Mouse (Mus musculus) MEL-GATA-1-ER (cell line): ENCODE measurements around the gene Gstt1.
"Not testable (repeated sequence)": the region's sequence is repeated elsewhere in the genome, so short reads cannot be mapped to it uniquely, and the experiment has no call there.

Source experiments
- DNase-seq: peaks from one replicate; pipeline ENCODE4 v3.0.0-alpha.2; 2012; ENCODE audit warnings: low read depth; ENCODE audit errors: extremely low read depth

The Gstt1 gene

DNA sequence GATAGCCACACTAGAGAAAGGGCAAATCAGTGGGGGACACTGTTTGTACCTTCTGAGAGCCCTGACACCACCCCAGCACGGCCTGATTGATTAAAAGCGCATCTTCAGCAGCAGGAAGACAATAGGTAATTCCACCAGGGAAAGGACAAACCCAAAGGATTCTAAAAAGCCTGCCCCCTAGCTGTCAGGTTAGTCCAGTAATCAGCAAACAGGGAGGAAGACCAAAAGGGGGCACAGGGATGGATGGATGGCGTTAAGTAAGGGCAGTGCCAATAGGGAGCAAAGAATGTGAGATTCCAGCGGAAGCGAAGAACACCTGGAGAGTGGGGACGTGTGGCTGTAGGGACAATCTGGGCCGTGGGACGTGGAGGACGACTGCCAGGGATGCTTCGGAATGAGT lies 20.3 kb upstream of the Gstt1 start:
- DNase-seq: no peak

DNA sequence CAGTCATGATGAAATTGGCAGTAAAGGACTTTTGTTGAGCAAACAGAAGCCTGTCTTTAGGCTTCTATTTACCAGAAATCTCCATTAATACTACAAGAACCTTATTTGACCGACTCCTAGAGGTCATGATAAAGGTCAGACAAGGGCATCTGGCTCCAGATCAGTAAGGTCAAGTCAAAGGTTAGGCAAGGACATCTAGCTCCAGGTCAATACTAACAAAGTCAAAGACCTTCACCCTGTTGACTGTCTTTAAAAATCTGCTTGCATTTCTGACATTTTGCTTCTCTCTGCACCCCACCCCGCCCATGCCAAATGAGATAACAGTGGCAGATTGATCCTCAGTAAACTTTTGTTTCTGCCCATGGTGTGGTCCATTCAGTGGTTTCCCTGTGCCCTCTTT lies 5.8 kb upstream of the Gstt1 start:
- no peak for DNase-seq

DNA sequence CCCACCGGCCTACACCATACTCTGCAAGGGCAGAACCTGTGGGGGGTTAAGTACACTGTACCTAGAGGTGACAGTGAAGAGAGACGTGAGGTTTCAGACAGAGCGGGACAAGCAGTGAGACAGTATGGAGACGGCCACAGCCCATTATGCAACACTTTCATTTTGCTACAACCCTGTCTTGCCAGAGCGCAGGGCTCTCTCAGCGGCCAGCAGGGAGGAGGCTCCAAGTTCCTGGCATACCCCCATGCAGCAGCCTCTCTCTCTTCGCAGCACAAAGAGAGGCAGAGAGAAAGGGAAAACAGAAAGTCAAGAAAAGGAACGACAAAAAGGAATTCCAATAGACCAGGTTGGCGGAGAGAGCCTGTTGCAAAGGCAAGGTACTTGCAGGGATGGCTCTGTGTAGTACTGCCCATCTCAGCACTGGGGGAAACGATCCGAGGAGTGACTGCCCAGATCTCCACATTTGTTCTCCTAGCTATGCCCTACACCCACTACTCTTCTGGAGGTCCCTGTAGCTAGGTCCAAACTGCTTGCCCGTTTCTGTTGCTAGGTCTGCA lies 687 bp downstream of the Gstt1 start:
- DNase-seq: no peak

DNA sequence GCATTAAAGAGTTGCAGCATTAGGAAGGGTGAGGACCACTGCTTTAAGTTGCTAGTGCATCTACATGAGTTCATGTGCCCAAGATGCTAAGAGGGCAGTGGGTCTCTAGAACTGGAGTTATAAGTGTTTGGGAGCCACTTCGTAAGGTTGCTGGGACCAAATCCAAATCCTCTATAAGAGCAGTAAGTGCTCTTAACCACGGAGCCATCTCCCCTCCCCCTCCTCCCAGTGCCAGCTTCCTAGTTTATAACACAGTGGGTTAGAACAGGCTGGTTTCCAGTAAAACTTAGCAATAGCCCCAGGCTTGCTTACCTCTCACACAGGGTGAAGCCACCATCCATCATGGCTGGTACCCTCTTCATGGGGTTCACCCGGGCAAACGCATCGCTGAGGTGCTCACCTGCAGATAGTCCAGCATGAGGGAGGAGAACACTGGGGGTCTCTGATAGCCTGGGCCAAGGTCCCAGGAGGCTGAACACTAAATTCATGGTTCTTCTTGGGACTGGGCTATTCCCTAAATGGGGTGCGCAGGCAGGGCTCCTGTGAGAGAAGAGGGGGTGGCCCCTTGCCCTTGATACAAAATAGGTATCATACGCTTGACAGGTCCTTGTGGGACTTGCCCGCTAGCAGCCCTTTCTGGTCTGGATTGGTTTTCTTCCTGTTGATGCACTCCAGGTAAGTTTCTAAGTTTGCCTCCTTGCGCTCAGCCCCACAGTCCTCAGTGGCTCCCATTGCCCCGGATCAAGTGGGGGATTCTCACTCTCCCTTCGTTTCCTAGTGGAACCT lies 1.5 kb downstream of the Gstt1 start:
- no peak for DNase-seq

DNA sequence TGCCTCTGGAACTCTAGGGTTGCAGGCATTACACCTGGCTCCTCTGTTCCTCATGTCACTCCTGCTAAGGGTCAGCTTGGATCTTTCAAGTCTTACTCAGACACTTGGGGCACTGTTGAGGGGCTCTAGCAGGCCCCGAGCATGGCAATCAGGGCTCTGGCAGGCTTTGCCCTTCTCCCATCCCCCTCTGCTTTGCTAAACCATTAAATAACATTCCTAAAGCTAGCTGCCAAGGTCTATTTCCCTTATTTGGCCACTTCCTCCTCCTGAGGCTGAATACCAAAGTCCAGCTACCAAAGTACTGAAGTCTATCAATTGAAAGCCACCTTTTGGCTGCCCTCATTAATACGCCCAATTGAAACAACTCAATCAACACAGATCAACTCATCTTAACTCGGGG lies 3.5 kb downstream of the Gstt1 start:
- DNase-seq: no peak

DNA sequence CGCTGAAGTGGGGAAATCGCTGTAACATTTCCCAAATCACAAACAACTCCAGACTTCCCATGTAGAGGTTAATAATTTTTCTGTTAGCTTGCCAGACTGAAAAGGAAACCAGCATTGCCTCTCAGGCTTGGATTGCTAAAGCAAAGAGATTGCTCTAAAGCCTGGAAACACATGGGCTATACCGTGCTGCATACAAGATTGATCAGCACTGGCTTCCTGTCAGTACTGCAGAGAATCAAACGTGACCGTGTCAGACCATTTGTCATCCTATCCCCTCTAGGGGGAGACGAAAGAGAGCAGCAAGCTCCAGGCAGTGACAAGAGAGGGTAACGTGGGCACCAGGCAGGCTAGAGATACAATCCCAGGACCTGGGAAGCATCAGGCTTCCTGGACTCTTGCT lies 7.6 kb downstream of the Gstt1 start:
- DNase-seq: no peak

DNA sequence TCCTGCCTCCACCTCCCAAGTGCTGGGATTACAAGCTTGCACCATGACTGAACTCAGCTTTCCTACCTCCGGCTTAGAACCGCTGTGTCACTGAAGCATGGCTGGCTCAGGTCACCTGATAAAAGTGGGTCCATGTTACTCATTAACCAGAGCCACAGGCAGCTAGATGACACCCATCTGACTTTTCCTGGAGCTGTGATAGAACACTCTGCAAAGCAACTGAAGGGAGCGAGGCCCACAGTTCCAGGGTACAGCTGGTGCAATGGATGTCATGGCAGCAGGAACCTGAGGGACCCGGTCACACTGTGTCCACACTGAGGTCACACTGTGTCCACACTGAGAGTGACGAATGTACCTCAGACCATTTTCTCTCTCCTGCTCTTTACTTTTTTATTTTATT lies 8.5 kb downstream of the Gstt1 start:
- DNase-seq: no peak

DNA sequence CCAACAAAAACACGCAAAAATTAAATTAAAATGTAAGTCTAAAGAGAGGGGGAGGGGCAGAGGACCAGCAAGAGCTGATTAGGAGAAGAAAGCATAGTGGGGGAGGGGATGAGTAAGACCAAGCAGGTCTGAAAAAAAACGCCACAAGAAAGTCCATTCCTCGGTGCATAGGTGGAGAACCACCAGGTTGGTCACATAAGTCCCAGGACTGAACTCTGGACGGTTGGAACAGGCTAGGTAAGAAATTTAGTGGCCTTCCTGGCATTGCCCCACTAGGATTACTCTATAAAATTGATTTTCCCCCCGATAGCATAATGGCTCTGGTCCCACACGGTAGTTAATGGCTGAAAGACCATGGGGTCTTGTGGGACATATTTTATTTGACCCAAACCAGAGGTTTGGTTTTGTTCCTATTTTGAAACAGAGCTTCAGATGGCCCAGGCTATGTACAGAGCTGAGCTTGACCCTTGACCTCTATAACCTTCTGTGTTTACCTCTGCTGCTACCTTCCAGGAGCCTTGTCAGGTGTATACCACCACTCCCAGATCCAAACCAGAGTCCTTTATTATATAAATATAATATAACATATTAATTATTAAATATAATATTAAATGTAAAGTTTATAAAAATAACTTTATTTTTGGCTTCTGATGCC lies 9.2 kb downstream of the Gstt1 start:
- no peak for DNase-seq

DNA sequence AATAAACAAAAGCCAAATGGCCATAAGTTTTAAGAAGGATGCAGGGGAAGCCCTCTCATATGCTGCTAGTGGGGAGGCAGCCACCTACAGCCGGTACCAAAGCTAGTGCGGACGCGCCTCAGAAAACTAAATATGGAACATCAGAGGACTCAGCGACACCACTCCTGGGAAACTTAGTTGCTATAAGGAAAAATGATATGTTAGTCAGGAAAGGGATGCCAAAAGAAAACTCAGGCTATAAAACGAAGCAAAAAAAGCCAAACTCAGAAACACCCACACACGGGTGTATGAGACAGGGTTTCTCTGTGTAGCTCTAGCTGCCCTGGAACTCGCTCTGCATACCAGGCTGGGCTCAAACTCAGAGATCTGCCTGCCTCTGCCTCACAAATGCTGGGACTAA lies 10.1 kb downstream of the Gstt1 start:
- no peak for DNase-seq

DNA sequence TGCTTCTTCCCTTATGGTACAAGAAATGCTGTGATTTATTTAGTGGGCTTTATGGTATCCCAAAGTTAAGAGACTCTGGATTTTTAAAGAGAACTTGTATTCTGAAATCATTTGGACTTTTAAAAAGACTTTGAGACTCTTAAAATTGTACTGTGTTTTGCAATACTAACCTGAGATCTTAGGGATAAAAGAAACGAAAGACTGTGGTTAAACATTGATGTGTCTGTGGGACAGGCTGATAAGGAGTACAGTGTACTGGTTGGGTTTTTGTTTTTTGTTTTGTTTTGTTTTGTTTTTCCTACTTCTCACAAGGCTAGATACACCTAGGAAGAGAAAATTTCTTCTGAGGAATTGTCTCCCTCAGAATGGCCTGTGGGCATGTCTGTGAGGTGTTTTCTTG lies 12.9 kb downstream of the Gstt1 start:
- DNase-seq: no peak

DNA sequence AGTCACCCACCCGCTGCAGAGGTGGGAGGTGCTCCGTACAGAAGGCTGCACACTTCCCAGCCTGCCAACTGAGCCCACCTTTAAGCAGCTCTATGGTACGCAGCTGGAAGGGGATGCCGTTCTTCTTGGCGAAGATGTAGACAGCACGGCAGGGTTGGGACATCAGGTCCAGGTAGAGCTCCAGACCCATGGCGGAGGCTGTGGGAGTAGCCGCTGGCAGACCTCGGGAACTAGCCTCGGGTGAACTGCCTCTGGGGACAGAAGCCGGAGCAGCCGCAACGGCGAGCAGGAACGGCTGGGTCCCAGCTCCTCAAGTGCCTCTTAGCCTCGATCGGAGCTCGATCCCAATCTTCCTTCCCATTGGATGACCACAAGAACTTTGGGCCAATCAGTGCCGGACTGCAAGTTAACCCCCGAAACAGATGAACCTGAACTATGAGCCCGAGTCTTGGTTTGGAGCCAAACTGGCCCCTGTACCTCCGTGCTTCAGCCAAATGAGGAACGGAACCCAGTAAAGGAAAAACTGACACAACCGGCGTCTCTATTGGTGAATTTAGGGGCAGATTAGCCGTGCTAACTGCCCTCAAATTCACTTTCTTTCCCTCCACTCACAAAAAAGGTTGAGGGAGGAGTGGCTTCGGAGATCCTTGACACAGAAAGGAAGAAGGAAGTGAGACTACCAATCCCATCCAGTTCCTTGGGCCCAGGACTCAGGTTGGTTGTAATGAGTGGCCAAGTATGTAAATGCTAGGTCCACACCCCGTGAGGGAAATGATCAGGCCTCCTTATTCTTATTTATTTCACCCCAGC lies 17.4 kb downstream of the Gstt1 start, which contains the start of the genes Gm20441 and Gstt3:
Gene Gm20441, minus strand, starts transcription at position 186 of the 810 bp plus-strand sequence.
Gene Gstt3, minus strand, starts transcription at position 646 of the 810 bp plus-strand sequence.
- peak; percentile 87 for DNase-seq

DNA sequence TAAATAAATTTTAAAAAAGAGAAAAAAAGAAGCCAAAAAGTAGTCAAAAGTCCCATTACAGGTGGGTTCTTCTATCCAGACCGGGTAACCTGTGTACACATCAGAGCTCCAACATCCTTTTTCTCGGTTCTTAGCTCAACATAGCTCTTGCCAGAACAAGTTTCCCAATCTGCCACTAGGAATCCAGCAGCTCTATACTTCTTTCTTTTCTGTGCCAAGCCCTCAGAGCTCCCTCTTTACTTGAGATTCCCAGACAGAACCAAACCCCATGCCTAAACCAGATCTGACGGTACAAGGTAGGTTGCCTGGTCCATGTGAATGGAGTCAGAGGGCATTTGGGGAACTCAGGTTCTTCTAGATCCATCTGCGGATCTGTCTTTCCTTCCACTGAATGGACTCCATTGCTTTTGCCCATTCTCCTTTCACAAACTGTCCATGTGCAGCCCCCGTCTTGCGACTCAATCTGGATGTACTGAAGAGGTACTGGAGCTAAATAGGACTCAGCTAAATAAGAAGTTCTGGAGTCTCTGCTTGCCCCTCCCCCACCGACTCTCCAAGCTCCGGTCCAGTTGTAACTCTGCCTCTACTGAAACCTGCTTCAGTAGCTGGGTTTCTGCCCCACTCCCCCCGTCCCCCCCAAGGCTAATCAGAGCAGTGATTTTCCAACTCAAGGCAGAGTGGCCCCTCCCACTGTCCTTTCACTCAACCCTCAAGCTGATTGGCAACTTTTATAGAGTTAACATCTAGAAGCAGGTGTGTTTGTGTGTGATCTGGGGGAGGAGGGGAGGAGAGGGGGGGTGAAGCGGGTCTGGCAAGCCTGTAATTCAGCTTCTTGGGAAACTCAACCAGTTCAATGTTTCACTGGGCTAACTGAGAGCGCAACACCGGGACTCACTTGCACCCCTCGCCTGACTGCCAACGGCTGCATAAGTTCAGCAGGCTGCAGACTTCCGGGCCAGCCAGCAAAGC lies 18.9 kb downstream of the Gstt1 start:
- no peak for DNase-seq

DNA sequence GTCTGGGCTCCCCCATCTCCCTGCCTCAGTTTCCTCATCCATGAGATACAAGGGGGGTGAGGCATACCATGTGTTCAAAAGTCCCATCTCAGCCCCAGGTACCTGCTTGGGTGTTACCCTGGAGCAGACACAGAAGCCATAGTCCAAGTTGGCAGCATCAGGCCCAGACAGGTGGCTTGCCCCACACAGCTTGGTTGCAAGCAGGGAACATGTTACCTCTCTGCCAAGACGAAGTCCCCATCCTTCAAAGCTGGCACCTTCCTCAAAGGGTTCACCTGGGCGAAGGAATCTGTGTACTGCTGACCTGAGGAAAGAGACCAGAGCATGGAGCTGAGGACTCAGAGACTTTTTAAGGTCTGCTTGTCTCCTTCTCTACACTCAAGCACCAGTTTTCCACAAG lies 20.5 kb downstream of the Gstt1 start:
- no peak for DNase-seq

DNA sequence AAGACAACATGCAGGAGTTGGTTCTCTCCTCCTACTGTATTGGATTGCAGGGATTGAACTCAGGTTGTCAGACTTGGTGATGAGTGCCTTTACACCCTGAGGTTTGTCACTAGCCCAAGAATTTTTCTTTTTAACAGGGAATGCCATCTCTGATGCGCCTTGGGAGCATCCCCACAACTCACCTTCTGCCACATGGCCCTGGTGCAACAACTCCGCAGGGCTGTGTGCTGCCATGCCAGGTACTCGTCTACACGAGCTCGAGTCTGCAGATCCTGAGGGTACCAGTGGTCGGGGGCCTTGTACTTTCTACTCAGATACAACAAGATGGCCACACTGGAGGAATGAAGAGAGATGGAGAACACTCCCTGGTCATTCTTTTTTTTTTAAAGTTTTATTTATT lies 21.8 kb downstream of the Gstt1 start:
- no peak for DNase-seq

DNA sequence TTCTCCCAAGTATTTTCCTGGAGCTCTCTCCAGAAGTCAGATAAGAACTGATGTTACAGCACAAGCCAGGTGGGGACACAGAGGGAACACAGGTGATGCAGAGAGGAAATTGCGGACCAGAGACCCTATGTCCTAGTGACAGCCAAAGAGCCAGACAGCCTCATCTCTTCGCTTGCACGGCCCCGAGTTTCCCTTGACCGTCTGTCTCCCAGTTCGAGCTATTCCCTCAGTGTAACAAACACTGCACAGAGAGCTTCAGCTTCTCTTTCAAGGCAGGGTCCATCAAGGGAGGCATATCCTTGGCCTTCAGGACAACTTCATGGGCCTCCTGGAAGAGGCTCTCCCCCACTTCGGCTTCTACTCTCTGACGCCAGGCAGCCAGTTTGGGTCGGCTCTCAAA lies 23.8 kb downstream of the Gstt1 start:
- DNase-seq: no peak

DNA sequence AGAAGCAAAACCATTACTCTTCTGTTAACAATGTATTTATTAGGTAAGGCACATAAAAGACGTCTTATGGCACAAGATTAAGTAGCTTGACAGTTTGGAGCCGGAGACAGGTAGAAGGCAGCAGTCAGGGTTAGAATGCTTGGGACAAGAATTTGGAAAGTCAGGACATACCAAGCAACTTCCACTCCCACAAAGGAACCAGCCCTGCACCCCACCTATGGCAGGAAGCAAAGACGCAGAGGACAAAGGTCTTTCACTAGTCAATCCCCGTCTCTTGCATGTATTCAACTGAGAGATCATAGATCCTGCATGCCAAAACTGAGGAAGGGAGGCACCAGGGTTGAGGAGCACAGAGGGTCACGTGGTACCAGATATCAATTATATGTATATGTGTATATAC lies 24.3 kb downstream of the Gstt1 start:
- DNase-seq: no peak

DNA sequence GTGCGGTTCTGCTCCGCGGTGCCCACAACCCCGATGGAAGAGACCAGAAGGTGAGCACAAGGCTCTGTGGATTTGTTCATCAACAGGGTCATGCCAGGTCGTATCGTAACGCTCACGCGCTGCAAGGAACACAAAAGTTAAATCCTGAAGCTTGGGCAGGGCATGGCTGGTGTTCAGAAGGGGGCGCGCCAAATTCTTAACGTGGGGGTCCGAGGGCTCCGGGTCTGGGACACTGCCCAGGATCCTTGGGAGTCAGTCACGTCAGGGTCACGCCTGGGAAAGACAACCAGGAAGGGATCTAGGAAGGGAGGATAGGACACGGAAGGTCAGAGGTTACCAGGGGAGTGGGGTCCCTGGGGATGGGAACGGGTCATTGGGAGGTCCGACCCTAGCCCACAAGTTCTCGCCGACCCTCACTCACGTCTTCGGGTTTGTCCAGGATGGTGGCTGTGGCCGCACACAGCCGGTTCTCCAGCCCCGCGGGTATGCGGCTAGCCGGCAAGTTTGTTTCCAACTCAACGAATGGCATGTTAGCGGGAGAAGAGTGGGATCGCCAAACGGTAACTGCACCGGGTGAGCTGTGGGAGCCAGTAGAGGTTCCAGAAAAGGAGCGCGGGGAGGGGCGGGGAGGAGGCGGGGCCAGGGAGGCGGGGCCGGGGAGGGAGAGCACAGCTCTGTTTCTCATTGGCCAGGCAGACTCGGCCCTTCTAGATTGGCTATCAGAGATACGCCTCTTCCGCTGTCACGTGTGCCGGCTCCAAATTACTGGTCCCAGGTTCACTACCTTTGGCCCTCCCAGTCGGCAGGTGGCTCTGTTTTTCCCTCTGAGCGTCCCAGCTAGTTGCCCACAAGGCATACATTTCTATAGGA lies 25.4 kb downstream of the Gstt1 start, which contains the start of gene Ddt:
Gene Ddt, minus strand, starts transcription at position 620 of the 870 bp plus-strand sequence.
- DNase-seq: peak; percentile 90

DNA sequence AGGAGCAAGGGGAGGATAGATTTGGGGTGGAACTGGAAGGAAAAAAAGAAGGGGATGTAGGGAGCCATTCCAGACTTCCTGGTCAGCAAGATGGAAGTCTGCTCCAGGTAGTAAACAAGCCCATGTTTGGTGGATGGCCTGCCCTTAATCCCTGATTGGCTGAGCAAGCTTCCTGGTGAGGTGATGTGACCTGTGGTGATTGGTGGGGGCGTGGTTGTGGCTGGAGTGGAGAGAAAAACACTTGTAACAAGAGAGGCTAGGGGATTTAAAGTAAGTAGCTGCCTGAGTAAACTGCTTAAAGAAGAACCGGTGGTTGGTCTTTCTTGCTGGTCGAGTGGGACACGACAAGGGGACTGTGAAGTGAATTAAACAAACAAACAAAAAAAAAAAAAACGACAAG lies 30.6 kb downstream of the Gstt1 start:
- DNase-seq: not testable (repeated sequence)

DNA sequence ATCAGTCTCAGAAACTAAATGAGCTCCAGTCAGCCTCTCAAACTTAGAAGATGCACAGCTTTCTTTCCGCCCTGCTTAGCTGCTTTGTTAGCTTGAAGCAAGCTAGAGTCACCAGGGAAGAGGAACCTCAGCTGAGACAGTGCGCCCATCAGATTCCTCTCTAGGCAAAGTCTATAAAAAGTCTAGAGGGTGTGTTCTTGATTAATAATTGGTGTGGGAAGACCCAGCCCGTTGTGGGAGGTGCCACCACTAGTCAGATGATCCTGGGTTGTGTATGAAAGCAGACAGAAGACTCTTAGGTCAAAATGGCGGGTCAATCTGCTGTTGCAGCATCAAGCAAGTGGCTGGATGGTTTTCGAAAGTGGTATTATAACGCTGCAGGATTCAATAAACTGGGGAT lies 31.5 kb downstream of the Gstt1 start:
- DNase-seq: peak; percentile 69
